Mouse (Mus musculus) erythroblast, adult 5-6 weeks (primary cell): ENCODE measurements around the gene AI854703. TPM values are rescaled to one million over a fixed set of nuclear protein-coding genes. Genes with fewer than 3 reads are reported as not detected.

ENCODE experiments used
- ATAC-seq: replicated peaks from 2 replicates; pipeline ENCODE4 v1.8.0; 2016; ENCODE audit warnings: moderate number of reproducible peaks, mild to moderate bottlenecking, moderate TSS enrichment, inconsistent platforms; ENCODE audit not compliant: poor library complexity, low FRiP score, severe bottlenecking
- total RNA-seq, 2 experiments: library from RNA; stranded (forward) in 1 of 2; stranded (reverse) in 1 of 2; fragments of 150-400 nt in 1 of 2; fragments of 200-764, 138-1000 nt in 1 of 2; gene quantifications; 2 replicates each; pipeline versions ENCODE4 v1.2.3 to v1.2.4; 2015 to 2017; ENCODE audit warnings: low replicate concordance in 2 of 2

The AI854703 gene
- total RNA-seq, 2 experiments from 2014 or later: not detected

DNA sequence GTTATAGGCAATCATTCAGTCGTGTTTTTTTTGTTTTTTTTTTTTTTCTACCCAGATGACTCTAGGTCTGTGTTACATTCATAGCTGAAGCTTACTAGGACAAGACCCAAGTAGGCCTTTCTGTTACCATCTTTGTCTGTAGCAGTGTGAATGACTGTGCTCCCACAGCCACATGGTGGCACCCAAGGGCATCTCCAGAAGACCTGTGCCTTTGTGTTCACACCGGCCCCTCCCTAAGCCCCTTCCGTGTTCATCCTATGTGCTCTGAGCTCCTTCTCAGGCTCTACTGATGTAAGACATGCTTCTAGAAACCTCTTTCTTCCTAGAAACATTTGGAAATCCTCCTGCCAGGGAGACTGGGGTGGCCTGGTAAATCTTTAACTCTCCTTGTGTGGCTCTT lies 20.4 kb downstream of the AI854703 start, which contains the start of gene Gimap8:
Gene Gimap8, plus strand, starts transcription at position 240 of the 400 bp plus-strand sequence.
- no peak for ATAC-seq

DNA sequence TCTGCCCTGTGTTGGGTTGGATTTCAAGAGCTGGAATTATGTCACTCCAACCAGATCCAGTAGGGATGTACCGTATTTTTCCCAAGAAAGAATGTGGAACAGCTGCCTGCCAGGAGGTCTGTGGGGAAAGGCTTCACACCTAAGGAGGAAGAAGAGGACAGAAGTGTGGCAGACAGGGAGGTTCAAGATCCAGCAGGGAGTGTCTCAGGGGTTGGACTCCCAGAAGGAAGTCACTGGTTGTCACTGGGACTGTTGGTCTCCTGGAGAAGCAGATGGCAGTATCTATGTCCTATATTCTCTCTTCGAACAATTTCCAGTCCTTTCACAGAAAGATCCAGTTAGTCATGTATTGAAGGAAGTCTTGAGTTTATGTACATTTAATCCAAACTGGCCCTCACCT lies 21.0 kb downstream of the AI854703 start:
- ATAC-seq: no peak

DNA sequence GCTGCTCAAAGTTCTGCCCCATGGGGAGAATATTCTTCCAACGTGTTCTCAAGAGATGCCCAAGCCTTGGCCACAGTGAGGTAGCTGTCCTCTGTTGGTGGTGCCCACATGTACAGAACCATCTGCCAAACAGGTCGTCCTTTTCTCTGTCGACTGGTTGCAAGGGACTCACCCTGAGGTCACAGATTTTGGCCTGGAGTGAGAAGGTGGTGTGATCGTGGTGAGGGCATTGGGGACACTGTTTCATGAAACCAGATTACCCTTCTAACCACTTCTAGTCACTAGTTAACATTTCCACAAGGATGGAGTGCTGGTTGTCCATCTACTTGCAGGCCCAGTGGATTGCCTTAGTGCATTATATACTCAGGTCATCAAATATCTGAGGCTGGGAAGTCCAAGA lies 22.2 kb downstream of the AI854703 start:
- ATAC-seq: no peak

DNA sequence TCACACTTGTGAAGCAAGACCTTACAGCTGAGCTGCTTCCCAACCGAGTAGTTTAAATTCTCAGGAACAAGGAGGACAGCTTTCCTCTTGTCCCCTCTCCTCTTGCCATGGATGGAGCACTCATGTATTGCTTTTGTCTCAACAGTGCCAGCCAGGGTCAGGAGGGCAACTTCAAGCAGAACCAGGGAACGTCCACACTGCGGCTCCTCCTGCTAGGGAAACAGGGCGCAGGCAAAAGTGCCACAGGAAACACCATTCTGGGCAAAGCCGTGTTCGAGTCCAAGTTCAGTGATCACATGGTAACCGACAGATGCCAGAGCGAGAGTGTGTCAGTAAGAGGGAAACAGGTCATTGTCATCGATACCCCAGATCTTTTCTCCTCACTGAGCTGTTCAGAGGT lies 23.5 kb downstream of the AI854703 start:
- ATAC-seq: no peak

DNA sequence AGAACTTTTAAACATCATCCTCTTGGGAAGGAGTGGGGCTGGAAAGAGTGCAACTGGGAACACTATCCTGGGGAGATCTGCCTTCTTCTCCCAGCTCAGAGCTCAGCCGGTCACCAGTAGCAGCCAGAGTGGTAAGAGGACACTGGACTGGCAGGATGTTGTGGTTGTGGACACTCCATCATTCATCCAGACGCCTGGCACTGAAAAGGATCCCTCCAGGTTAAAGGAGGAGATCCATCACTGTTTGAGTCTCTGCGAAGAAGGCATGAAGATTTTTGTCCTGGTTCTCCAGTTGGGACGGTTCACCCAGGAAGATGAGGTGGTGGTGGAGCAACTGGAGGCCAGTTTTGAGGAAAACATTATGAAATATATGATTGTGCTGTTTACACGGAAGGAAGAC lies 32.2 kb downstream of the AI854703 start:
- no peak for ATAC-seq

DNA sequence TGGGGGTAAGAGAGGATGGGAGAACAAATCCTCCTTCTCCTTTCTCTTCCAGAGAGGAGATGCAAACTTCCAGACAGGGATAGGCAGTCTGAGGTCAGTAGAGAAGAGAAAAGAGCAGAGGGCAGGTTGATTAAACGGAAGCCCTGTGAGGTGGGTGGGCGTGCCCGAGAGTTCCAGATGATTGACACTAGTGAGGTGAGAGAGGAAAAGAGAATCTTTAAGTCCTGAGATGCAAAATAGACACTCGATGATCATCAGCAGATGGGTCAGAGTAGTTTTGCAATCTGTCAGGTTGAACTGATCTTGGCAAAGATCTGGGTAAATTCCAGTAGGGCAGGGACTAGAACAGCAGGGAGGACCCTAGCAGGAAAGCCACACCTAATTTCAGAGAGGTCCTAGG lies 38.2 kb downstream of the AI854703 start:
- no peak for ATAC-seq

DNA sequence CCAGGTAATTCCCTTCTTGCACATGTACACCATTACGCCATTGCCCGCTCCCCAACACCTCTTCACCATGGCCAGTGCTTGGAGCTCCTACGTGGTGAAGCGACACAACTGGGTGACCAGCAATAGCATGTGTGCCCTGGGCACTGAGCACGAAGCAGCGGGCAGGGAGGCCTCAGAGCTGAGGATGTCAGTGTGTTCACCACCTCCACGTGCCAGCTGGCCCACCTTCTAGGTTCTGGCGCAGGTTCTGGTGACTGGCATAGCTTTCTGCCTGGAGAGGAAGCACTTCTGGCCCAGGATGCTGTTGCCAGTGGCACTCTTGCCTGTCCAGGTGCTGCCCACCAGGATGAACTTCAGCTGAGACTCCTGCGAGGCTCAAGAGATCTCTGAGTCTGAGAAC lies 38.9 kb downstream of the AI854703 start:
- ATAC-seq: no peak

DNA sequence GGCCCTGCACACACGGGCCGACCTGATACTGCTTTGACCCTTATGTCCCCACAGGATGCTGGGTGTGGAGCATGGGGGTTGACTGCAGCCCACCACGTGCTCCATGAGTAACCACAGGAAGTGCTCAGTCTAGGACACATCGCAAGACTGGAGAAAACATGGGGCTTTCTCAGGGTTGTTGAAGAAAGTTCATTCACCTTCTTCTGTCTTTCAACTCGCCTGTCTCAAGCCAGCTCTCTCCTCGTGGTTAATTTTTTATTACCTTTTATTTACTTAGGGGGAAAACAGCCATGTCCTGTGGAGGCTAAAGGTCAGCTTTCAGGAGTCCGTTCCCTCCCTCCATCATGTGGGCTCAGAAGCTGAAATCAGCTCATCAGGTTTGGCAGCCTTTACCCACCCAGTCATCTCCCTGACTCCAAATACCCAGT lies 39.6 kb downstream of the AI854703 start:
- ATAC-seq: no peak

DNA sequence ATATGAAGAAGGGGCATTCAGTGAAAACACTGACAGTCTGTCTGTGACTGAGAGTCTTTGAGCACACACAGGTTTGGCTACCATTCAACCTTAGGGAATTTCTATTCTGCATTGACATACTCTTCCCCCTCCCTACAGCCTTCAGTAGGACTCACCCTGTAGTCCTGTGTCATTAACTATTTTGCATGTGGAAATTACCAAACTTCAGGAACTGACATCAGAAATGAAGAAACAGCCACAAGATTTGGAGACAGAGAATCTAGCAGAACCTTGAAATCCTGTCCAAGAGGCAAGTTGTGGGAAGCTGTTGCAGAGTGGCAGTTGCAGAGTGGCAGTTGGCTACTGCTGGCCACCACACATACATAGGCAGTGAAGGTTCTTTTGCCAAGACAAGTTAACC lies 41.5 kb downstream of the AI854703 start:
- no peak for ATAC-seq

DNA sequence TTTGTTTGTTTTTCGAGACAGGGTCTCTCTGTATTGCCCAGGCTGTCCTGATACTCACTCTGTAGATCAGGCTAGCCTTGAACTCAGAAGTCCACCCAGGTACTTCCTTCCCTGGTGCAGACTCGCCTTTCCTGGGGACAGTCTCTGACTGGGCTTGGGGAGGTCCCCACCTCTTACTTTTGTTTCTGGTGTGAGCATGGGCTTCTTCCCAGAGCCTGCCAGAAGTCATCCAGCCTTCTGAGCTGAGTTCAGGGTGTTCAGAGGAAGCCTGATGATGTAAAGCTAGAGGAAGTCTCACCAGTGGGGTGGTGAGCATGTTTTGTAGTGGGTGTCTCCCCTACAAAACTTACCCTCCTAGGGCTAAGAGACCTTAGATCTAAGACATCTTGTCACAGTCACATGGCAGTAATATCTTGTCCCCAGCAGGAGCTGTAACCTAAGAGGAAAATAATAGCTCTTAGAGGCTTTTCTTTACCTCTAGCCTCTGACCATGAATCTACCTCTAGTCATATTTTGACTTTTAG lies 42.9 kb downstream of the AI854703 start:
- no peak for ATAC-seq

DNA sequence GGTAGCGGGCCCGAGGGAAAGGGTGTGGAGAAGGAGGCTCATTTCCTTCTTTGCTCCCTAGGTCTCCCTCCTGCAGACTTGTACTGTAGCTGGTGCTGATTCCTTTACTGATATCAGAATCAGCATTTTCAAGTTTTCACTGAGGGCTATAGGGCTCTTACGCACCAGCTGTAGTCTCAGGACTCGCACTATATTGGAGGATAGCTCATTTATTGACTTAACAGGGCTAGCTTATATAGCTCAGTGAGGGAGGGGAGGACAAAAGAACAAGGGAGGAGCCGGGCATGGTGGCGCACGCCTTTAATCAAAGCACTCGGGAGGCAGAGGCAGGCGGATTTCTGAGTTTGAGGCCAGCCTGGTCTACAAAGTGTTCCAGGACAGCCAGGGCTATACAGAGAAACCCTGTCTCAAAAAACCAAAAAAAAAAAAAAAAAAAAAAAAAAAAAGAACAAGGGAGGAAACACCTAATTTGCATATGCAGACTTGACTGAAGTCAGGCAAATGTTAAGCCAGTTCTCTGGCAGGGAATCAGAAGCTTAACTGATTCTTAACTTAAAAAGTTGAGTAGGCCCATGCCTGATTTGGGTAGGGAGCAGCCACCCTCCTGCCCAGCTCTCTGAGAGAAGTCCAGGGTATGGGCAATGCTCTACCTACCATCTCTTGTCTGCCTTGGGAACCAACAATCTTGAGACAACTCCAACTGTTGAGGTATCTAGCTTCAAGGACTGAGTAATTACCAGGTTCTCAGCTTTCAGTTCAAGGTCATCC lies 47.9 kb downstream of the AI854703 start:
- ATAC-seq: no peak

DNA sequence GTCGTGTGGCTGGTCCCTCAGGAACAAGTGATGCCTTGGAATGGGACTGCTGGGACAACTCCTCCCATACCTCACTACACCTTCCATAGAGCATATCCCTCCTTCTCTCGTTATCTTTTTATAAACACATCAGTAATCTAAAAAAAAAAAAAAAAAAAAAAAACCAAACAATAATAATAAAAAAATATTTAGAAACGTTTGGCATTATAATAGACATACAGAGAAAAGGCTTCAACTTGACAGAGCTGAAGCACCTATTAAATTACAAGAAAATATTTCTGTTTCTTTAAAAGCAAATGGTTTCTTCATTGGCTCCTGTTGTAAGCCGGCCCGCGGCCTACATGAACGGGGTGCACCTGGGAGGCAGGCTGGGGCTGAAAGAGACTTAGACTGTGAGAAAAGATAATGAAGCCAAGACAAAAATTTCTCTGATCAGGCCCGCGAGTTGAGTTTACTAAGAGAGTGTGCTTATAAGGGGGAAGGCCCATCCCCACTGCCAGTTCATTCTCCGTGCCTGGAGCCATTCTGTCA lies 48.9 kb downstream of the AI854703 start:
- no peak for ATAC-seq

DNA sequence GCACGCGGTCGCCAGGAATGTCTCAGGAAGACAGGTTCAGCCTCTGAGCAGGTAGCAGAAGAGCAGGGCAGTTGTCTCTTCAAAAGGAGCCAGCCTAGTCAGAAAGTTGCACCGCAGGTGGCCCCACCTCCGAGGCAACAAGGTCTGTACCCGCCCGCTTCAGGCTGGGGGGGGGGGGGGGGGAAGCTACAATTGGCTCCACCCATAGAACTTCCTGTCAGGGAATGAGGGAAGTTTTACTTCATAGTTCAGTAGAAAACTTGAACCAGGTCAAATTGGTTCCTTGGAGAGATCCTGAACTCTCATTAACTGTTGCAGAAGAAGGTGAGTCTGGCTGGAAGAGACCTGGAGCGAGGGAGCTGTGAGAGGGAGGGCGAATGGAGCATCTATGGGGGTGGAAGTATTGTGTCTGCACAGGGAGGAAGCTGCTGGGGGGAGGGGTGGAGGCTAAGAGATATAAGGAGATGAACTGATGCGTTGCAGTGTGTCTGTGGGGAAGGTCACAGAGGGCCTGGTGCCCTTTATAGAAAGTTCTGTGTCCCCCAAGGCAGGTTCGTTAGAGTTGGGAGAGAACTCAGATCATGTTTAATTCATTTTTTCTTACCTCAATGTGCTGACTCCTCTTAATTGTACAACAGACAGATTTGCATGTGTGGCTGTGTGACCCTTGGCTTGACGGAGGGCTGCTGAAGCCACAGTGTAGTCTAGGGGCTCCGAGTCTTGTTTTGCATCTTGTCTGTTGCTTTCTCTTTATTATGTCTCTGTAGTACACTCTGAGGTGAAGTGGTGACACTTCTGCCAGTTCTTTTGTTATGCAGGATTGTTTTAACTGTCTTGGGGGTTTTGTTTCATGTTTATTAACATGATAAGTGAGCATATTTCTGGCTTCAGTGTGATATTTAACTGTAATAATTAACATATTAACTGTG lies 49.6 kb downstream of the AI854703 start, which contains the start of gene Gimap9:
Gene Gimap9, plus strand, starts transcription at position 199 of the 929 bp plus-strand sequence.
- peak; percentile 60; the same call in 1 of the 2 replicates for ATAC-seq

DNA sequence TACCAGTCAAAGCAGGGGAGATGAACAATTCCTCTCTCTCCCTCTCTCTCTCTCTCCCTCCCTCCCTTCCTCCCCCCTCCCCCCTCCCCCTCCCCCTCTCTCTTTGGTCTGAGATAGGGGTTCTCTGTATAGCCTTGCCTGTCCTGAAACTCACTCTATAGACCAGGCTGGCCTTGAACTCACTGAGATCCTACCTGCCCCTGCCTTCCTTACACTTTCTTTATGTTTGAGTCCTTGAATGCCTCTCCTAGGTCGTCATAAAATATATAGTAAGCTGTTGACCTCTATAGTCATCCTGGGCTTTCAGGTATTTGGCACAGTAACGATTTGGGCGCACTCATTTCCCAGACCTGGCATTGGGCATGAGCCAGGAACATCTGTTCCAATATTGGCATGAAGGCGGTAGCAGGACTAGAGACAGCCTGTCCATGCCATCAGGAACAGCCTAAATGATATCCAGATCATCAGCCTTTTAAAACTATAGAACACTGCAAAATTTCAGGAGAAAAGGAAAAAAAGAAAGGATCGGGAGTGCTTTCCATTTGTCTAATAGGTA lies 50.4 kb downstream of the AI854703 start:
- ATAC-seq: no peak

DNA sequence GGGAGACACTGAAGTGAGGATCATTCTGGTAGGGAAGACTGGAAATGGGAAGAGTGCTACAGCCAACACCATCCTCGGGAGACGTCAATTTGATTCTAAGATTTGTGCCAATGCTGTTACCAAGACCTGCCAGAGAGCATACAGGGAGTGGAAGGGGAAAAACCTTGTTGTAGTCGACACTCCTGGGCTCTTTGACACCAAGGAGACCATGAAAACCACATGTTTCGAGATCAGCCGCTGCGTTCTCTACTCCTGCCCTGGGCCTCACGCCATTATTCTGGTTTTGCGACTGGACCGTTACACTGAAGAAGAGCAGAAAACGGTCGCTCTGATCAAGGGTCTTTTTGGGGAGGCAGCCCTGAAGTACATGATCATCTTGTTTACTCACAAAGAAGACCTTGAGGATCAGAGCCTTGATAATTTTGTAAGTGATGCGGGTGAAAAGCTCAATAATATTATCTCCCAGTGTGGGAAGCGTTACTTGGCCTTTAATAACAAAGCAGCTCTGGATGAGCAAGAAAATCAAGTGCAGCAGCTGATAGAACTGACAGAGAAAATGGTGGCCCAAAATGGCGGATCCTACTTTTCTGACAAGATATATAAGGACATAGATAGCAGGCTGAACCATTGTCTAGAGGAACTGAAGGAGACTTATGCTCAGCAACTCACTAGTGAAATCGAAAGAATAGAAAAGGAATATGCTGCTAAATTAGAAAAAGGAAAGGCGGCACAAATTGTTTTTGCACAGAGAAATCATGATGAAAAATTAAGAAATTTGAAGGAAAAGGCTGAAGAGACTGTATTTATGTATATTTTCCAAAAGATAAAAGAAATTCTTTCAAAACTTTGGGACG lies 51.2 kb downstream of the AI854703 start:
- no peak for ATAC-seq

DNA sequence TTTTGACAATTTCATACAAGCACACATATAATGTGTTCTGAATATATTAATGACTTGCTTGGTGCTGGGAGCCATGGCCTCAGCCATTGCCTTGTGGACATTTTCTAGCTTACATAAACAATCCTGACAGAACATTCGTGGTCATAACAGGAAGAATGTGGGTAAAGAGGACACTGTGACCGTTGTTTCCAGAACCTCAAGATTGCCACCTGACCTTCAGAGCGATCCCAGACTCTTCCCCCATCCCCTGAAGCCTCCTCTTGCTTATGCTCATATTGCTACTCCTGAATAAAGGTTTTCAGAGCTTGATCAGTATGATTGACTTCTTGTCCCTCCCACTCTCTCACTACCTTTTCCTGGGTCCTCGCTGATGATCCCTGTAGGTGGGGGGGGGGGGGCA lies 51.8 kb downstream of the AI854703 start:
- ATAC-seq: no peak

DNA sequence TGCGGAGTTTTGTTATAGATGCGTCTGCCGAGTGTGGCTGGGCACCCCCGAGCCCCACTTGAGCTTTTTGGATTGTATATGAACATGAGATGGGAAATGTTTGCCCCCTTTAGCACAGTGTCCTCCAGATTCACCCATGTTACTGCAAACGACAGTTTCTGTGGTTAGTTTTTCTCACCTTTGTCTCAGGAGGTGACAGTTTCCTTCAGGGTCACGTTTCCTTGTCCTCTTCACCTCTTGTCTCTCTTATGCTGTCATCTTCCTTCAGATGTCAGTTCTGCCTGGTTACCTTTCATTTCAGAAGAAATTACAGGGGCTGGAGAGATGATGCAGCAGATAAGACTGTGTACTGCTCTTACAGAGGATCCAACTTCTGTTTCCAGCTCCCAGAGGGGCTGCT lies 53.1 kb downstream of the AI854703 start:
- ATAC-seq: no peak

DNA sequence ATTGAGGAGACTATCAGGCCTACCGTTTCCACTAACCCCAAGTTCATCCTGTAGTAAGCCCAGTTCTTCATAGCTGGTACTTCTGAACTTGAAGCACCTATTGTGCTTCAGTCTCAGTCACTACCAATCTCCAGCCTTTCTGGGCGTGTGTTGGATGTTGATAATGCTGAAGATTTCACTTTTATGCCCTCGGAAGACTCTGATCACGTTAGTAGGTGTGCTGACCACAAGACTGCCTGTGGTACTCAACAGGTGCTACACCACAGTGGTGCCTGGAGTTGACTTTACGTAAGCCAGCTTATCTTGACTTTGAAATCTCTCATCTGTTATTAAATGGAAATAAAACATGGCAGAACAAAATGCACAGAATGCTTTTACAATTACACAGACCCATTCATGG lies 53.9 kb downstream of the AI854703 start:
- no peak for ATAC-seq

DNA sequence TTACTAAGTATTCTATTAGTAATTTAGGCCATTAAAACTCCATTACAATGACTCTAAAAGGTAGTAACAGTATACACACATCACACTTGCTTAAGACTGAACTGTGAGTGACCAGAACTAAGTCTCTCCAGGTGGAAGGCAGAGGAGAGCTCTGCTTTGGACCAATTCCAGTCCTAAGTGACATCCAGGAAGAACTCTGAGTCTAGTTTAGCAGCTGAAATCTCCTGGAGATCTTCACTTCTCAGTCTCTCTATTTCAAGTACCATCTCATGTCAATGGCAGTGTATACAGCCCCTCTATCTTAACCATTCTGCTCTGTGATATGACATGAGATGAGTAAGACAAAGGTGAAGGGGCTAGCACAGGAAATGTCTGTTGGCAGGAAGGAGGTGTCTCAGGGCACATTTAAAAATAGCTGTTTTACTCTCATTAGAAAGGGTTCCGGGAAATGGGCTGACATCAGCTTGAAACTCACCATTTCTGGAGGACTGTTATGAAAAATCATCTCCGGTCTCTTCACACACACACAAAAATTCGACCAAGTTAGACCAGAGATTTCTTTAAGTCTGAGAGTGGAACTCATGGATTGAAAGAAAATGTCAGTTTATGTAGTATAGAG lies 55.0 kb downstream of the AI854703 start:
- no peak for ATAC-seq
